Mouse (Mus musculus) urinary bladder, postnatal 4 days (tissue): ENCODE data around the gene Kti12.

ENCODE experiments used
- DNase-seq, 2 experiments: peaks; one replicate each; pipeline ENCODE4 v3.0.0; 2021 to 2022; ENCODE audit warnings: low spot score in 2 of 2

The Kti12 gene

GRCm38 (mm10) chr4:108869730-108870374, 22.3 kb downstream of the Kti12 start:
- peak; percentile 49 to 72 for DNase-seq

DNA sequence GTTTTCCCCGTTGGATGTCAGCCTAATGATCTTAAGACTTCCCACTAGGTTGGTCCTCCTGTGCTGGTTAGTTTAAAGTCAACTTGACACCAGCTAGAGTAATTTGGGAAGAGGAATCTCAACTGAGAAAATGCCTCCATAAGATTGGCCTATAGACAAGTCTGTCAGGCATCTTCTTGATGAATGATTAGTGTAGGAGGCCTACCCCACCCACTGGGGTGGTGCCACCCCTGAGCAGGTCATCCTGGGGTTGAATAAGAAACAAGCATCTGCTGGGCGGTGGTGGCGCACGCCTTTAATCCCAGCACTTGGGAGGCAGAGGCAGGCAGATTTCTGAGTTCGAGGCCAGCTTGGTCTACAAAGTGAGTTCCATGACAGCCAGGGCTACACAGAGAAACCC, 26.2 kb downstream of the Kti12 start:
- DNase-seq: no peak

GRCm38 (mm10) chr4:108877901-108878300, 30.3 kb downstream of the Kti12 start:
- no peak for DNase-seq

- peak; percentile 54 to 66 for DNase-seq
Observed at GRCm38 (mm10) chr4:108878963-108879822, 31.6 kb downstream of the Kti12 start, which contains the start of gene Rab3b. Rab3b (plus strand) TSS chr4:108879063.

GRCm38 (mm10) chr4:108883815-108884214, 36.2 kb downstream of the Kti12 start:
- DNase-seq: no peak

- DNase-seq: no peak
Observed at GRCm38 (mm10) chr4:108887456-108887855, 39.9 kb downstream of the Kti12 start.

DNA sequence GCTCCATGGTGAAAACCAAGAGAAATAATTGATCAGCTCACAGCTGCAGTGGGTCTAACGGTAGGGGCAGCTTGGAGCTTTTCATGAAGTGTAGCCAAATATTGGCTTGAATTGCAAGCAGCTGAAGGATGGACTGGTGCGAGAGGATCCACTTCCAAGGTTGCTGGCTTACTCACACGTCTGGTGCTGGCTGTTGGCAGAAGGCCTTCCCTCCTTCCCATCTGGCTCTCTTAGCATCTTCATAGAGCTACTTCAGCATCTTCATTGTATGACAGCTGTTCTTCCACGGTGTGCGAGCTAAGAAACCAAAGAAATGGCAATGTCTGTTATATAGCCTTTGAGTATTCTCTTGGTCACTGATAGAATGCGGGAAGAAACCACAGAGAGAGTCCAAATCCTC, 43.3 kb downstream of the Kti12 start:
- no peak for DNase-seq
